Mouse (Mus musculus): Measurements from ENCODE around the gene Rps19bp1. TPM values are rescaled to one million over a fixed set of nuclear protein-coding genes. Genes with fewer than 3 reads are reported as not detected.
A peak's percentile ranks its signal among the peaks of the same experiment; 100 is the strongest.

Gene Rps19bp1
- total RNA-seq, 2 experiments from 2014 or later: 17.8 to 18.8 TPM

DNA sequence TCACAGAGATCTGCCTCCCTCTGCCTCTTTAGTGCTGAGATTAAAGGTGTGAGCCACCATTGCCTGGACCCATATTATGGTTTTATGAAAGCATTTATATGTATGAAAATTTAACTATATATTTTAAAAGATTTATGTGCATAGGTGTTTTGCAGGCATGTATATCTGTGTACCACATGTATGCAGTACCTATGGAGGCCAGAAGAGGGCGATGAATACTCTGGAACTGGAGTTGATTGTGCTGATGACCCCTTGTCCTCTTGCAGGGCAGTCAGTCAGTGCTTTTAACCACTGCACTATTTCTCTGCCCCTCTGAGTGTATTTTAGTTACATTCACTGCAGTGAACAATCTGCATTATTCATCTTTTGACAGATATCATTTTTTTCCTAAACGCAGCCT lies 38.3 kb downstream of the Rps19bp1 start:
- DNase-seq: peak; percentile 54 to 75
- intact Hi-C loops (cut with DNase I): loop anchor here (2.0 to 5.0 kb wide), 4 partner anchors 35 to 278 kb away; partner anchors contain the start of gene Tab1

DNA sequence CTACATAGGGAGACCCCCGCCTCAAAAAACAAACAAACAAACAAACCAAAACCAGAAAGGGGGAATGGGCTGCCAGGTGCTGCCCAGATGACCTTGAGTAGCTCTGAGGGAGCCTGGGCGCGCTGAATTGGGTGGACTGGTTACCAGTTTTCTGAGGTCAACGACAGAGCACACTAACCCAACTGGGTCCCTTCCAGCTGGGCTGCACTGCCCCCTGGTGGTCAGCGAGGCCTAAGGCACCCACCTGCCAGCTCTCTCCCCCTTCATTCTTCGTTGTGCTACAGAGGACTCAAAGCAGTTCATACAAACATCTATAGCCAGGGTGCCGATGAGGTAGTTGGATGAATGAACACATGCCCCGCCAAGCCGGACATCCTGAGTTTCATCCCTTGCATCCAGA lies 38.9 kb downstream of the Rps19bp1 start:
- intact Hi-C loops (cut with DNase I): loop anchor here (2.0 to 5.0 kb wide), 3 partner anchors 93 to 278 kb away; partner anchors contain the start of gene Tab1
- DNase-seq: peak; percentile 81 to 89

DNA sequence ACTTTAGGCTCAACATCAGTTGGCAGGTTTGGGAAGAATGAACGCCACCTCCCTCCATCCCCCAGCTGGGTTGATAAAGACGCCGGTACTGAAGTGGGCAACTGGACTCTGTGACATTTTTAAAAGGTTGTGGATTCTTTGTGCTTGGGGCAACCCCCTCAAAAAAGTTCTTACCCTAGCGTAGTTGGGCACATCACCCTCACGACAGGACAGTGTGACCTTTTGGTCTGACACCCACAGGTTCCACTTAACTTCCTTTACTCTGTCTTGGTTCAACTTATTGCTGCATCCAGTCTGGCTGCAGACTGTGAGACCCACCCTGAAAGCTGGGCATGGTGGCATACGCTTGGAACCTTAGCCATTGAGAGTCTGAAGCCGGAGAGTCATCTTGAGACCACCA lies 40.4 kb downstream of the Rps19bp1 start:
- DNase-seq: no peak
- intact Hi-C loops (cut with DNase I): loop anchor here (2.0 kb wide), 1 partner anchor 135 kb away; no protein-coding TSS in a partner anchor

DNA sequence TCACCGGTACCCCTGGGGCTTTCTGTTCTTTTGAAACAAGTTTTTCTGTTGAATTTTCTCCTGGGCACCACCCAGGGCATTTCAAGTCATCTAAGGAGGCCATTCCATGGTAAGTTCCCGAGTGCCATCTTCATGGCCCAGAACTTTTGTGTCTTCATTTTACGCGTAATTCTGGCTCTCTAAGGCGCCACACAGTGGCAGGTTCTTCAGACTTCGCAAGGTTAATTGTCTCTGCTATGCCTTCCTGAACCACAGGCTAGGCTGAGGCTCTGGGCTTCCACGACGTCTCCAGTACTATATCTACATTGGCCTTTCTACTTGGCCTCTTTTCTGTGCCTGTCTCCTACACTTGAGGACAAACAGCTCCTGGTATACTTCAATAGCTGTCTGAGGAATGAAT lies 43.1 kb downstream of the Rps19bp1 start:
- intact Hi-C loops (cut with DNase I): no loop called here
- no peak for DNase-seq

DNA sequence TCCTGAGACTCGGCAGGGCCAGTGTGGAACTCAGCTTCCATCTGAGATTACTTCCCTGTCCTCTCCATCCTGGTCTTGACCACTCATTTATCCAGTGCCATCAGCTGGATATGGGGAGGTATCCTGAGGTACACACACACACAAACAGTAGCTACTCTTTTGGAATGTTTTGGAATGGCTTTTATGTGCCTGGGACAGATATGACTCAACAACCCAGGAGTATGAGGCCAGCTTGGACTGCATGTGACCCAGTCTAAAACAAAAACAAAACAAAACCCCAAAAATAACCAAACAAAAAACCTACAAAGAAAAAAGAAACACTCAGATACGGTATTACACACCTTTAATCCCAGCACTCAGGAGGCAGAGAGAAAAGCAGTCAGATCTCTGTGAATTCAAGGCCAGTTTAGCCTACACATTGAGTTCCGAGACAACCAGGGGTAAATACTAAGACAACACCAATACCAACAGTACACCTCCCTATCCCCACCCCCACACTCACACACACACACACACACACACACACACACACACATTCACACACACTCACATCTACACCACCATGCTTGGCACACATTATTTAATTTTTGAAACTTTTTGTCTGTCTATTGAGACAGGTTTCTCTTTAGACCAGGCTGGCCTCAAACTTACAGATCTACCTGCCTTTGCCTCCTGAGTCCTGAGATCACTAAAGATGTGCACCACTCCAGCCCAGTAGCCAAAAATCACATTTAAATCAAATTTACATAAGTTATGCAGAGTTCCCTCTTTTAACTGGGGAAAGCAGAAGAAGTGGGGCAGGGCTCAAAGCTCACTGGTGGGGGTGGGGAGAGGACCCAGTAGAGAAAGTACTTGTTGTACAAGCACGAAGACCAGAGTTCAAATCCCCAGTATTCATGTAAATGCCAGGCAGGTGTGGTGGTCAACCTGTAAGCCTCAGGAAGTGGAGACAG lies 44.1 kb downstream of the Rps19bp1 start:
- intact Hi-C loops (cut with DNase I): no loop called here
- no peak for DNase-seq

DNA sequence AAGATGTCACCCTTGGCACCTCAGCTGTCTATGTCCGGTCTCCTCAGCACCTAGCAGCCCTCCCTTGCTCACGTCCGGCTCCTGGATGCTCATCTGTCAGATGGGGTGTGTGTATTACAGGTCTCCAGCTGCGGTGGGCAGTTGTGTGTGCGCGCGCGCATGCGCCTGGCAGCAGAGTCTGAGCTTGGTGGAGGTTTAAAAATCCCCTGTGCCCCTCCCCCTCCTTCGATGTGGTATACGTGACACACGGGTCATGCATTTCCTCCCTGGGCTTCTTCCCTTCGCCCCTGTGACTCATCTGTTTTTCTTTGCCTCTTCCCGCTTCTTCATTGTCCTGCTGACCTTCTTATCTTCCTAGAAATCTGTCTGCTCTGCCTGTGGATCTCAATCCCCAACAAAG lies 44.9 kb downstream of the Rps19bp1 start:
- DNase-seq: no peak
- intact Hi-C loops (cut with DNase I): no loop called here

DNA sequence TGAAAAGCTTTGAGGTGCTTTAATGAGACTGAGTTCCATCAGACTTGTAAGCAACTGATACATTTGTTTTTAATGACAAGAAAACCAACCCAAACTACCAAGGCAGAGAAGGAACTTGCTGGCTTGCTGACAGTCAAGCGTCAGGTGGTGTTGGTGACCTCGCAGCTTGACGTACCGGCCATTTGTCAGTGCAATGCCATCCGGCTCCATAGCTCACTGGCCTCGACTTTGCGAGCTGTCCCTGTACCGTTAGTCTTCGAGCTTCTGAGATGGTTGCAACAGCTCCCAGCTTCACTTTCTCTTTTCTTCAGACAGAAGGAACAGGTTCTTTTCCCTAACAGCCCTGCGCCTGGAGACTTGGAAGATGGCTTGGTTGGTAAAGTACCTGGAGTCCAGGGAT lies 46.6 kb downstream of the Rps19bp1 start:
- no peak for DNase-seq
- intact Hi-C loops (cut with DNase I): no loop called here

DNA sequence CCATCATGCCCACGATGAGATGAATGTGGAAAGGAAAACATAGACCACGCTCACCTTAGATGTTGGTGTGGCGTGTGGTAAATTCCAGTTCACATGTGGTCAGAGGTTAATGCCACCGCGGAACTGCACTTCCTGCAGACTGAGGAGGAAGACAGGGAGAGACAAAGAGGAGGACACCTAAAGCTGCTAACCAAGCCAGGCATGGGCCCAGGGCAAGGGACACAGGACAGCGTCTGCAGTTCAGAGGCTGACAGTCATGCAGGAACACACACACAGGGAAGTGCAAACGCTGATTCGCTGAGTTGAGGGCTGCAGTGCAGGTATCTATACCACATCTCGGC lies 47.7 kb downstream of the Rps19bp1 start:
- no peak for DNase-seq
- intact Hi-C loops (cut with DNase I): no loop called here

DNA sequence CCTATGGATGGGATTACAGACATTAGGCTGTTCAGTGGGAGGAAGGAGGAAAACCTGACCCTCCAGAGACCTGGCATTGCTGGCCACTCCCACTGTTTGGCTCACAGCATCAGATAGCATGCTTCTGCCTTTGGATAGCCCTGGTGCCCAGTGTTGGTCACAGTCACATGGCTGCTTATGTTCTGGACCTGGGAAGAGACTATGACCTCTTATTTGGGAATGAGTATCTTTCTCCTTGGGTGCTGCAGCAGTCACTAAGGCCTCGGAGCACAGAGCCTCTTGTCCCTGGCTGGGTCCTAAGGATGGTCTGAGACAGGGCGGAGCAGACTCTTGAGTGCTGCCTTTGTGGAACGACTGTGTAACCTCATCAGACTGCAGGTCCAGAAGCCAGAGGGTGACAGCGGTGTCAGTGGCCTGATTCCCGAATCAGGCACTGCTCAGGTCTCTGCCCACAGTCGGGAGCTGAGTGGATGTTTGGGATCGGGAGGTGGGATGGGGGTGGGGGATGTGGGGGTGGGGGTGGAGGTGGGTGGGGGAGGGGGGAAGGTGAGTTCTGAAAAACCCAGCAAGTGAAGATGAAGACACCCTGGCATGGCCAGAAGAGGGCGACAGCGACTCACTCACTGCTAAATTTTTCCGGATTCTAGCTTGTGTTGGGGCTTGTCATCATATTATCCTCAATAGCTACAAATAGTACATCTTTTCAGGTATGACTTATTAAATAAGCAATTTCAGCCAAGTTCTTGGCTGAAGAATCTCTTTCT lies 48.2 kb downstream of the Rps19bp1 start:
- peak; percentile 33 to 57 for DNase-seq
- intact Hi-C loops (cut with DNase I): no loop called here

DNA sequence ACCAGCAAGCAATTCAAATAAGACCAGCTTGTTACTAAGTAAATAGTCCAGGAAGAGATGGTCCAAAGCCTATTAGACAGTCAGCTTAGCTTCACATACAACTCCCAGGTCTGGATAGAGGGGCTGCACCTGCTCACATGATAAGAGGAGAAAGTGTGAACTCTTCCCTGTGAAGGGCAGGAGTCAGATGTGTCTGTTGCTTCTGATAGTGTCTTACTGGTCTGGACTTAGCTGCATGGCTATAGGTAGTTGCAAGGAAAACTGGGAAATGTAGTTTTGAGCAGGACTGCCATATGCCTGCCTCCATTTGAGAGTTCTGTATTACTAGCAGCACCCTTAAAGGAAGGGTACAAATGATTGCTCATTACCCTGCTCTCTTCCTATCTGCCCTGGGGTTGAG lies 50.4 kb downstream of the Rps19bp1 start:
- intact Hi-C loops (cut with DNase I): no loop called here
- no peak for DNase-seq

Other genes with a start within 250 kb of the Rps19bp1 start
- 10 to 100 TPM; 42.2 to 43.4 TPM for gene Pdgfb, start 249.3 kb downstream of the Rps19bp1 start, total RNA-seq (2021)
- 10 to 100 TPM; 77.8 to 79.6 TPM for gene Syngr1, start 173.0 kb downstream of the Rps19bp1 start, total RNA-seq (2021)
- gene Rpl3, start 172.4 kb downstream of the Rps19bp1 start, total RNA-seq (2021): 100 to 1,000 TPM; 278 to 293 TPM
- gene Tab1, start 131.2 kb downstream of the Rps19bp1 start, total RNA-seq (2021): 10 to 100 TPM; 27.8 to 32.4 TPM
- gene Mgat3, start 90.6 kb downstream of the Rps19bp1 start, total RNA-seq (2021): 1 to 10 TPM; 1.6 to 2.0 TPM
- gene Mief1, start 30.3 kb downstream of the Rps19bp1 start, total RNA-seq (2021): 10 to 100 TPM; 31.0 to 33.0 TPM
- gene AC140267.1, start 28.5 kb downstream of the Rps19bp1 start, total RNA-seq (2021): 10 to 100 TPM in 1 of 2 experiments, 1 to 10 TPM in 1; 3.4 to 24.9 TPM
- gene Atf4, start 9.1 kb downstream of the Rps19bp1 start, total RNA-seq (2021): 10 to 100 TPM; 83.7 to 91.1 TPM
- under 1 TPM in 1 of 2 experiments, not detected in 1; 0.10 TPM for gene Cacna1i, start 22.9 kb upstream of the Rps19bp1 start, total RNA-seq (2021)